Mouse (Mus musculus): ENCODE measurements around the gene Nab2. TPM values are rescaled to one million over a fixed set of nuclear protein-coding genes. Genes with fewer than 3 reads are reported as not detected.

Nab2 gene
- polyA plus RNA-seq, 1 experiment = 18.6 TPM

DNA sequence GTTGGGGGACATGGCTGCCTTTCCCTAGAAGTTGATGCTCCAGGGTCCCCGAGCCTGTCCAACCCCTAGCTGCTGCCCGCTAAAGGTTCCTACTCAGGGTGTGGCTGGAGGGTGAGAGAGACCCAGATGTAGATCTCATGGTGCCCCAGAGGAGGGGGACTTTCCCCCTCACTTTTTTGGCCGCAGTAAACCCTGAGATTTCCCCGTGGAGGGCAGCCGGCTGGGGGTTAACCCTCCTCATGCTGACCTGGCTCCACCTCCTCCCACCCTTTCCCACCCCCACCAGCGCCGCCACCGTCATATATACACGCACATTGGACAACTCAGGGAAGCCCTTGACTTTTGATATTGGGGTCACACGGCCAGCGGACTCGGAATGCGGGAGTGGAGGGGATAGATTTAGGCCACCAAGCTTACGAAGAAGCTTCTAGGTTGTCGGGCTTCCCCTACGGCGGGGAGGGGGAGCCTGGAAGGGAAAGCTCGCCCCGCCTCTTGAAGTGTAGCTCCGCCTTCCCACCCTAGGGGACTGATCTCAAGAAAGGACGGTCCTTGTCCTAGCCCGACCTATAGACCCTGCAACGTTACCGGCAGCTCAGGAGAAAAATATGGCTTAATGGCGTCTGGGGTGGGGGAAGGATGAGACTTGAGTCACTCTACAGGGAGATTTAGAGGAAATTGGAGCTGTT lies 24.7 kb downstream of the Nab2 start:
- TF ChIP-seq POLR2A (IDR thresholded peaks at IDR 0.05; ENCODE audit: low read depth, low read length) = no peak
- no peak for TF ChIP-seq CTCF (conservative IDR thresholded peaks at IDR 0.05; ENCODE audit: insufficient read depth, insufficient read length, low read depth, low read length)

DNA sequence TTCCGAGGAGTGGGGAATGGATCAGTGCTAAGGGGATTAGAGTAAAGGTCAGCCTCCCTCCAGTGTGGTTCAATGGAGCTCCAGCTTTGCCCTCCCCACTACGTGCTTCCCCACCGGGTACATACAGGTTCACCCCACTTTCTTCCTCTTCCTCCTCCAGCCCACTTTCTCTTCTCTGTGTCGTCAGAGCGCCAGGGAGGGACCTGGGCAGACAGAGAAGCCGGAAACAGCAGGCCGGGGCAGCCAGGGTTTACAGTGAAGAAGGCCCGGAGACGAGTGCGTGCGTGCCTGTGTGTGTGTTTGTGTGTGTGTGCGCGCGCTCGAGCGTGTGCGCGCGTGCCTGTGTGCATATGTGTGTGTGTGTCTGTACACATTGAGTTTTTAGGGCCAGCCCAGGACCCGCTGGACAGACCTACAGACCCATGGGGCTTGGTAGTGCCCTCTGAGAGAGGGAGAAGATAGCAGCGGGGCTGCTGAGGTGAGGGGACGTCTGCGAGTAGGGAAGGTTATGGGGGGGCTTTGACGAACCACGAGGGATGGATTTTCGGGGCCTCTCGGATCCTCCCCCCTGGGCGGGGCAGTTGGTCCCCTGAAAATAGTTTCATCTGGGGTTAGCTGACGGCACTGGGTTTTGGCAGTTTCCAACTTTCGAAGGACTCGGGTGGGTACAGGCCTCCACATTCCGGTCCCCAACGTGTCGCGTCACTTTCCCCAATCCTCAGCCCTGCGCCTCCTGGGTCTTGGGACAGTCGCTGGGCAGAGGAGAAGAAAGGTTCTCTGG lies 25.4 kb downstream of the Nab2 start, which contains the start of gene Stat6:
TSS of gene Stat6 (plus strand) at position 215 of the 781 bp plus-strand sequence.
- Histone ChIP-seq H3K27me3 (replicated peaks; ENCODE audit: control insufficient read depth, insufficient read depth, low read length) (no peaks in the 10 kb centered on the region), H3K4me1 (ENCODE audit: control insufficient read depth, insufficient read depth, low read length) (peaks cover 9% of the 10 kb centered on the region; the same call in 1 of the 2 replicates), H3K36me3 (ENCODE audit: control insufficient read depth, insufficient read depth, low read length) (no peaks in the 10 kb centered on the region), H3K4me3 (ENCODE audit: insufficient read depth, low read depth, low read length) (peak within 1 kb of the TSS; percentile 79), H3K27ac (ENCODE audit: insufficient read depth, low read depth, low read length) (peak within 1 kb of the TSS; percentile 83)
- no peak for TF ChIP-seq CTCF (conservative IDR thresholded peaks at IDR 0.05; ENCODE audit: insufficient read depth, insufficient read length, low read depth, low read length)
- peak; percentile 58 for TF ChIP-seq POLR2A (IDR thresholded peaks at IDR 0.05; ENCODE audit: low read depth, low read length)
- DNase-seq = peak; percentile 91
- WGBS = 3% methylated on average over 37 of the region's 37 CpGs

More for the DNA sequence above, 24.7 kb downstream of the Nab2 start:
- H3K27ac ChIP-seq (ENCODE audit: insufficient read depth, low read depth, low read length) = peak overlapping the region; percentile 83
- peaks cover 9% of the 10 kb centered on the region; the same call in 1 of the 2 replicates for H3K4me1 ChIP-seq (ENCODE audit: control insufficient read depth, insufficient read depth, low read length)
- peak overlapping the region; percentile 79 for H3K4me3 ChIP-seq (ENCODE audit: insufficient read depth, low read depth, low read length)
- H3K27me3 ChIP-seq (replicated peaks; ENCODE audit: control insufficient read depth, insufficient read depth, low read length) = no peaks in the 10 kb centered on the region
- no peaks in the 10 kb centered on the region for H3K36me3 ChIP-seq (ENCODE audit: control insufficient read depth, insufficient read depth, low read length)
- peak; percentile 91 for DNase-seq
- WGBS = under 1% methylated on average over 25 of the region's 25 CpGs

DNA sequence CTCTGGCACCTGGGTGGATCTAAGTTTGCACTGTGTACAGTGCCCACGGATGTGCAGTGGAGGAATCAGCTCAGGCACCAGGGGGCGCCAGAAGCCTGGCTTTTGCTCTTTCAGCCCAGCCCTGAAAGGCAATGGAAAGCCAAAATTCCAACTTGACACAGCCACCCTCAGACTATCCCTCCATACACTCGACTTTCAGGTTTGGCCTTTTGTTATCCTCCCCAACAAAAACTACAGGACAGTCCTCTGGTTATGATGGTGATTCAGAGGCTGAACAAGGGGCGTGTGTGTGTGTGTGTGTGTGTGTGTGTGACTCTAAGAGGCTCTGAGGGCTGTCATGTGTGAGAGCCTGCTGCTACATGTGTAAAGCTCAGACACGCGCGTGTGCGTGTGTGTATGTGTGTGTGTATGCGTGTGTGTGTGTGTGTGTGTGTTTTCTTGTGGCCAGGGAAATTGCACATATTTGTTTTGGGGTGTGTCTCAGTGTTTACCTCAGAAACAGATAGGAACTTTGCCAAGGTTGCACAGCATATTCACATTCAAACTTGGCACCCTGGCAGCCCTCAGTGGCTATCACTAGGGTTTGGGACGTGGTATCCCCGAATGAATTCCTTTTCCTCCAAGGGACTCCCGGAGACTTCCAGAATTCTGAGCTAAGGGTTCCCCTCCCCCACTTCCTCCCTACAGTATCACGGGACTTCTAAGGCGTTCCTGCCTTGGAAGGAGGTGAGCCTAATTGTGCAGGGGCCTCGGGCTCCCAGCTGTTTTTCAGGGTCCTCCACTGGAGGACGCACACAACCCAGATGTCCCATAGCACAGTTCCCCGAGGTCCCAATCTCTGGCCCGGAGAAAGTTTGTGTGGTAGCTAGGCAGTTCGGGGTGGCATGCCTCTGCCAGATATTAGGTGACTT lies 26.3 kb downstream of the Nab2 start:
- H3K4me3 ChIP-seq (ENCODE audit: insufficient read depth, low read depth, low read length) = peak overlapping the region; percentile 79
- 6% methylated on average over 19 of the region's 19 CpGs for WGBS
- no peaks in the 10 kb centered on the region for H3K27me3 ChIP-seq (replicated peaks; ENCODE audit: control insufficient read depth, insufficient read depth, low read length)

DNA sequence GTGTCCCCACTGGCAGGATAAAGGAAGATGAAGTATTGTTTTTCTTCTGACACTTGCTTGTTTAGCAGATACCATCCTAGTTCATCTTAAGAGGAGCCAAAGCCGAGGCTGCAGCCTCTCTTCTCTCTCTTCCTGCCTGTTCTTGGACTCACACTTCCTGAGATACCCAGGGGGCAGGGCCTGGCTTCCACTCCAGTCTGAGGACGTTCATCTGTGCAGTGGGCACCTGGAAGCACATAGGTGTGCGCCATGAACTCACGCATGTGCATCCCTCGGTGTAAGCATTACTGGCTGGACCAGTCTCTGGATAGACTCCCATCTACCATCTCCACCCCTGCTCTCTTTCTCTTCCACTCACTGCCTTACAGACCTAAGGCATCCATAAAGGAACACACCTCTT lies 27.9 kb downstream of the Nab2 start:
- TF ChIP-seq CTCF (conservative IDR thresholded peaks at IDR 0.05; ENCODE audit: insufficient read depth, insufficient read length, low read depth, low read length) = no peak
- TF ChIP-seq POLR2A (IDR thresholded peaks at IDR 0.05; ENCODE audit: low read depth, low read length) = no peak
- no peaks in the 10 kb centered on the region for H3K27me3 ChIP-seq (replicated peaks; ENCODE audit: control insufficient read depth, insufficient read depth, low read length)
- H3K4me1 ChIP-seq (ENCODE audit: control insufficient read depth, insufficient read depth, low read length) = peaks cover 9% of the 10 kb centered on the region; the same call in 1 of the 2 replicates
- H3K36me3 ChIP-seq (ENCODE audit: control insufficient read depth, insufficient read depth, low read length) = no peaks in the 10 kb centered on the region
- no peak for DNase-seq
- H3K27ac ChIP-seq (ENCODE audit: insufficient read depth, low read depth, low read length) = no peak overlapping the region
- WGBS = 76% methylated on average over 5 of the region's 5 CpGs
- no peak overlapping the region for H3K4me3 ChIP-seq (ENCODE audit: insufficient read depth, low read depth, low read length)

More for the DNA sequence above, 26.3 kb downstream of the Nab2 start:
- Histone ChIP-seq H3K4me1 (ENCODE audit: control insufficient read depth, insufficient read depth, low read length) (peaks cover 9% of the 10 kb centered on the region; the same call in 1 of the 2 replicates), H3K27ac (ENCODE audit: insufficient read depth, low read depth, low read length) (peak overlapping the region; percentile 83), H3K36me3 (ENCODE audit: control insufficient read depth, insufficient read depth, low read length) (no peaks in the 10 kb centered on the region)
- peak; percentile 93 for DNase-seq
- no peak for TF ChIP-seq POLR2A (IDR thresholded peaks at IDR 0.05; ENCODE audit: low read depth, low read length)
- TF ChIP-seq CTCF (conservative IDR thresholded peaks at IDR 0.05; ENCODE audit: insufficient read depth, insufficient read length, low read depth, low read length) = peak; percentile 99

DNA sequence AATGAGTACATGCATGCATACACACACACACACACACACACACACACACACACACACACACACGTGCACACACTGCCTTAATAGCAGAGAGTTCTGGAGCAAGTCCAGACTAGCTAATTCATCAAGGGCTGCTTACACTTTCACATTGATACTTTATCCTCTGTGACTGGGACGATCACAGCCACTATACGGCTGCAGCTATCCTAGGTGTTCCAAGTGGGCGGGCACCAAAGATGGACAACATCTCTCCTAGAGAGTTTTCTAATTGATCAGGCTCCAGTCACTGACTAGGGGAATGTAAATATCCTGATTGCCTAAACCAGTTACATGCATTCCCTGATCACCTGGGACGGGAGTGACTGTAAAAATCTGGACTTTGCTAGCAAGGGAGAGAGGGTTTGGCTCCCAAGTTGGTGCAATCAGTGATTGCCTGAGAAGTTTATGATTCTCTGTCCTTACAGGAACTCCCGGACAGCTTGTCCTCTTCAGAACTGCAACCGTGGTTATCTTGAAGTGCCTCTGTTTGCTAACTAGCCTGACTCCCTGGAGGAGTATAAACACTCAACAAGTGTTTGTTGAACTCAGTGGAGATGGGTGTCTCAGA lies 35.6 kb downstream of the Nab2 start:
- no peak for DNase-seq
- no peaks in the 10 kb centered on the region for H3K36me3 ChIP-seq (ENCODE audit: control insufficient read depth, insufficient read depth, low read length)
- no peaks in the 10 kb centered on the region for H3K27me3 ChIP-seq (replicated peaks; ENCODE audit: control insufficient read depth, insufficient read depth, low read length)
- H3K4me3 ChIP-seq (ENCODE audit: insufficient read depth, low read depth, low read length) = no peak overlapping the region
- TF ChIP-seq POLR2A (IDR thresholded peaks at IDR 0.05; ENCODE audit: low read depth, low read length) (no peak), CTCF (conservative IDR thresholded peaks at IDR 0.05; ENCODE audit: insufficient read depth, insufficient read length, low read depth, low read length) (no peak)
- H3K4me1 ChIP-seq (ENCODE audit: control insufficient read depth, insufficient read depth, low read length) = no peaks in the 10 kb centered on the region
- no peak overlapping the region for H3K27ac ChIP-seq (ENCODE audit: insufficient read depth, low read depth, low read length)
- 48% methylated on average over 7 of the region's 7 CpGs for WGBS
